Mouse (Mus musculus): ENCODE measurements at regions not wholly inside any gene's neighbourhood (a gene's known extent, or its start where the extent isn't known, plus 50 kb on each side); places are given as distances from the start of the nearest gene placed in this dataset.

DNA sequence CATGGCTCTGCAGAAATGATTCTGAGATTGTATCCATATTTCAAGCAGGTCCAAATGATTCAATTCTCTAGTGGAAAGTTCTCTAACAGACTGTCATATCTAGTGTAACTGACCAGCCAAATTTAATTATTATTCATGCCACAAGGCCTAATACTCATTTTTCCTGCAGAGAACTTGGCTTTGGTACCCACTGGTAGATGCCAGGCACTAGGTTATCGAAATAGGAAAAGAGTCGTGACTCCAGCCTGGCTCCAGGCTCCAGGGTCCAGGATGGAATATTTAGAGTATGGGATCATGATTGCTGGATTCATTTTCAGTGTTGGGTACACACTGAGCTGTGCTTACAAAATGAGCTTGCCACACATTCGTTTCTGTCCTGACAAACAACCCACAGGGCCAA lies 452.4 kb upstream of the Got2 start:
- no peak for TF ChIP-seq CTCF (conservative IDR thresholded peaks at IDR 0.05; ENCODE audit: insufficient read depth, insufficient read length, low read depth, low read length)
- TF ChIP-seq POLR2A (IDR thresholded peaks at IDR 0.05; ENCODE audit: low read depth, low read length): no peak

Data from kidney, adult 2 months (tissue).